Mouse (Mus musculus) kidney, adult 2 months (tissue): ENCODE data around the gene Rapgef4.

Experiments used
- CTCF ChIP-seq: fragments of 200-500 bp; conservative IDR thresholded peaks from 2 replicates; pipeline ENCODE4 v1.5.1; 2011; ENCODE audit warnings: low read depth, mild to moderate bottlenecking, control low read depth, low read length, moderate library complexity, mixed read lengths; ENCODE audit not compliant: insufficient read depth, insufficient read length
- POLR2A ChIP-seq: fragments of 200-500 bp; IDR thresholded peaks from one replicate; pipeline ENCODE4 v1.6.1; 2011; ENCODE audit warnings: low read depth, low read length, control low read depth

GRCm38 (mm10) chr2:72197026-72197425, 216.0 kb downstream of the Rapgef4 start:
- 0 out of 2 replicates have a peak, but pooled peaks have one; percentile 21 for TF ChIP-seq CTCF
- no peak for TF ChIP-seq POLR2A
